Mouse (Mus musculus) hindbrain, postnatal 0 days (tissue): Measurements from ENCODE around the gene Ckap4. TPM values are rescaled to one million over a fixed set of nuclear protein-coding genes. Genes with fewer than 3 reads are reported as not detected.
A peak's percentile ranks its signal among the peaks of the same experiment; 100 is the strongest.

Experiments used
- ATAC-seq: fragments of 200-750 bp; cut with Nextera tagmentation; 2 replicates; pipeline ENCODE4 v1.8.0; 2017; ENCODE audit warnings: mild to moderate bottlenecking, moderate TSS enrichment, moderate library complexity
- DNase-seq: peaks from one replicate; pipeline ENCODE4 v3.0.0-alpha.2; 2015; ENCODE audit warnings: low spot score
- H3K27ac ChIP-seq: fragments of 300-500 bp; sonication (generic); 2 replicates; pipeline ENCODE4 v1.5.1; 2014; ENCODE audit warnings: mild to moderate bottlenecking
- H3K27me3 ChIP-seq: fragments of 300-500 bp; sonication (generic); 2 replicates; pipeline ENCODE4 v1.6.1; 2014; ENCODE audit warnings: low read length, mixed read lengths; ENCODE audit not compliant: insufficient read depth
- H3K36me3 ChIP-seq: fragments of 300-500 bp; sonication (generic); 2 replicates; pipeline ENCODE4 v1.6.1; 2014; ENCODE audit warnings: low read length, mixed read lengths; ENCODE audit not compliant: insufficient read depth
- H3K4me1 ChIP-seq: fragments of 300-500 bp; sonication (generic); 2 replicates; pipeline ENCODE4 v1.6.1; 2014; ENCODE audit warnings: antibody characterized with exemption, low read length, mixed read lengths; ENCODE audit not compliant: insufficient read depth
- H3K4me2 ChIP-seq: fragments of 300-500 bp; sonication (generic); 2 replicates; pipeline ENCODE4 v1.6.1; 2014; ENCODE audit warnings: low read depth, mild to moderate bottlenecking, low read length, moderate library complexity, mixed read lengths
- H3K4me3 ChIP-seq: fragments of 300-500 bp; sonication (generic); 2 replicates; pipeline ENCODE4 v1.5.1; 2014; ENCODE audit warnings: low read length
- H3K9ac ChIP-seq: fragments of 300-500 bp; sonication (generic); replicated peaks from 2 replicates; pipeline ENCODE4 v1.6.1; 2014; ENCODE audit warnings: mild to moderate bottlenecking, low read length, moderate library complexity, mixed read lengths
- H3K9me3 ChIP-seq: fragments of 300-500 bp; sonication (generic); 2 replicates; pipeline ENCODE4 v1.6.1; 2016; ENCODE audit warnings: low read length, mixed read lengths
- CTCF ChIP-seq: IDR thresholded peaks from 2 replicates; pipeline ENCODE4 v1.5.1; 2016; ENCODE audit warnings: antibody characterized with exemption, control low read depth, low read depth
- WGBS: fragments of 180-500 bp; shearing (Covaris S2); extraction: QIAGEN DNeasy Blood & Tissue Kit; methylation state at CpG from one replicate; pipeline ENCODE4 v1.1.7; 2014; 5-methylcytosine and 5-hydroxymethylcytosine counted together
- polyA plus RNA-seq: library from polyadenylated mRNA; unstranded; fragments of >200 nt; fragmentation: Nextera tagmentation; extraction: Ambion mirVana; gene quantifications from 2 replicates; pipeline ENCODE4 v1.2.1, GENCODE M21; 2015
- total RNA-seq: library from RNA; depleted of rRNA; stranded (reverse); fragments of >200 nt; gene quantifications from 2 replicates; pipeline ENCODE4 v1.2.3, GENCODE M21; 2014

Ckap4 gene
- total and polyA plus RNA-seq, 2 experiments from 2014 or later = 52.1 to 53.1 TPM

GRCm38 (mm10) chr10:84535458-84535857, 1.6 kb upstream of the Ckap4 start:
- no peak overlapping the region for H3K4me2 ChIP-seq
- 73% methylated on average over 5 of the region's 5 CpGs for WGBS
- no peak overlapping the region for H3K9ac ChIP-seq
- H3K27me3 ChIP-seq = no peaks in the 10 kb centered on the region
- DNase-seq = no peak
- no peak for ATAC-seq
- H3K36me3 ChIP-seq = no peaks in the 10 kb centered on the region
- peaks cover 19% of the 10 kb centered on the region for H3K4me1 ChIP-seq
- no peak overlapping the region for H3K4me3 ChIP-seq
- H3K27ac ChIP-seq = no peak overlapping the region
- TF ChIP-seq CTCF = no peak
- H3K9me3 ChIP-seq = no peaks in the 10 kb centered on the region

GRCm38 (mm10) chr10:84532911-84533882, 665 bp downstream of the Ckap4 start:
- peak; percentile 65 for DNase-seq
- 0 out of 2 replicates have a peak, but pooled peaks have one; percentile 6 for TF ChIP-seq CTCF
- WGBS = 1% methylated on average over 51 of the region's 72 CpGs

GRCm38 (mm10) chr10:84532191-84532889, 1.5 kb downstream of the Ckap4 start:
- DNase-seq = no peak
- WGBS = 58% methylated on average over 16 of the region's 16 CpGs
- H3K4me1 ChIP-seq = peaks cover 19% of the 10 kb centered on the region

More at GRCm38 (mm10) chr10:84532911-84533882, 665 bp downstream of the Ckap4 start:
- H3K27me3 ChIP-seq = no peaks in the 10 kb centered on the region
- peak overlapping the region; percentile 88 for H3K9ac ChIP-seq
- peak overlapping the region; percentile 62 for H3K4me3 ChIP-seq
- no peaks in the 10 kb centered on the region for H3K9me3 ChIP-seq
- peaks cover 19% of the 10 kb centered on the region for H3K4me1 ChIP-seq
- H3K36me3 ChIP-seq = no peaks in the 10 kb centered on the region
- peak; percentile 70 for ATAC-seq
- peak overlapping the region; percentile 88 for H3K27ac ChIP-seq
- peak overlapping the region; percentile 66 for H3K4me2 ChIP-seq

GRCm38 (mm10) chr10:84531576-84531975, 2.3 kb downstream of the Ckap4 start:
- H3K4me1 ChIP-seq = peaks cover 19% of the 10 kb centered on the region
- ATAC-seq = no peak
- H3K27ac ChIP-seq = peak overlapping the region; percentile 20; the same call in 1 of the 2 replicates
- H3K27me3 ChIP-seq = no peaks in the 10 kb centered on the region
- 81% methylated on average over 4 of the region's 4 CpGs for WGBS
- DNase-seq = no peak
- peak overlapping the region; percentile 62; the same call in 1 of the 2 replicates for H3K4me3 ChIP-seq
- H3K4me2 ChIP-seq = peak overlapping the region; percentile 66
- no peak for TF ChIP-seq CTCF
- no peaks in the 10 kb centered on the region for H3K9me3 ChIP-seq
- 0 out of 2 replicates have a peak overlapping the region, but pooled peaks have one; percentile 28 for H3K9ac ChIP-seq
- peaks cover 11% of the 10 kb centered on the region for H3K36me3 ChIP-seq

More at GRCm38 (mm10) chr10:84532191-84532889, 1.5 kb downstream of the Ckap4 start:
- no peak for ATAC-seq
- Histone ChIP-seq H3K27ac (0 out of 2 replicates have a peak overlapping the region, but pooled peaks have one; percentile 17), H3K27me3 (no peaks in the 10 kb centered on the region), H3K36me3 (peaks cover 7% of the 10 kb centered on the region), H3K4me2 (peak overlapping the region; percentile 66), H3K9ac (peak overlapping the region; percentile 88; the same call in 1 of the 2 replicates), H3K4me3 (peak overlapping the region; percentile 62), H3K9me3 (no peaks in the 10 kb centered on the region)
- TF ChIP-seq CTCF = no peak

GRCm38 (mm10) chr10:84530388-84530787, 3.5 kb downstream of the Ckap4 start:
- H3K4me2 ChIP-seq = peak overlapping the region; percentile 66
- peaks cover 19% of the 10 kb centered on the region for H3K4me1 ChIP-seq
- no peak for TF ChIP-seq CTCF
- H3K4me3 ChIP-seq = no peak overlapping the region
- ATAC-seq (no peak), DNase-seq (no peak)
- H3K27me3 ChIP-seq = no peaks in the 10 kb centered on the region
- H3K36me3 ChIP-seq = peaks cover 11% of the 10 kb centered on the region
- 70% methylated on average over 8 of the region's 8 CpGs for WGBS
- no peak overlapping the region for H3K27ac ChIP-seq
- no peak overlapping the region for H3K9ac ChIP-seq
- H3K9me3 ChIP-seq = no peaks in the 10 kb centered on the region

GRCm38 (mm10) chr10:84527631-84528030, 6.2 kb downstream of the Ckap4 start:
- ATAC-seq = no peak
- H3K9me3 ChIP-seq = no peaks in the 10 kb centered on the region
- no peaks in the 10 kb centered on the region for H3K27me3 ChIP-seq
- no peak for TF ChIP-seq CTCF
- 77% methylated on average over 12 of the region's 12 CpGs for WGBS
- no peak overlapping the region for H3K4me3 ChIP-seq
- no peak overlapping the region for H3K9ac ChIP-seq
- DNase-seq = no peak
- peaks cover 11% of the 10 kb centered on the region for H3K36me3 ChIP-seq
- no peak overlapping the region for H3K27ac ChIP-seq
- H3K4me2 ChIP-seq = no peak overlapping the region
- peaks cover 19% of the 10 kb centered on the region for H3K4me1 ChIP-seq
